Mouse (Mus musculus) gastrocnemius, postnatal 14 days (tissue): ENCODE data around the gene Dnajb9. TPM values are rescaled to one million over a fixed set of nuclear protein-coding genes. Genes with fewer than 3 reads are reported as not detected.

Experiments used
- microRNA-seq, 2 experiments: library from miRNA; unstranded; fragments of <30 nt; microRNA quantifications; one replicate each; pipeline ENCODE4 v1.2.0; 2021
- total RNA-seq, 2 experiments: library from RNA; stranded (reverse); gene quantifications; 2 replicates each; pipeline ENCODE4 v1.2.3; 2021

The Dnajb9 gene
- total RNA-seq, 2 experiments from 2014 or later, result 17.2 to 22.2 TPM

Small RNAs within 50 kb of the gene (microRNA-seq; reads per million reads assigned to microRNA genes)
- gene Mir5627, result 0 reads per million in 2 experiments

Other genes with a start within 250 kb of the Dnajb9 start
- 10 to 100 TPM; 63.7 to 95.8 TPM for gene Pnpla8, start 11.0 kb upstream of the Dnajb9 start, total RNA-seq
- gene Nrcam, start 118.6 kb upstream of the Dnajb9 start, total RNA-seq, result 1 to 10 TPM; 1.4 to 3.5 TPM